Mouse (Mus musculus) ovary, adult 2 months (tissue): Measurements from ENCODE around the gene Zfp865. TPM values are rescaled to one million over a fixed set of nuclear protein-coding genes. Genes with fewer than 3 reads are reported as not detected.

Experiments used
- polyA plus RNA-seq: library from polyadenylated mRNA; depleted of rRNA; stranded (reverse); fragments of >200 nt; gene quantifications from 2 replicates; pipeline ENCODE4 v1.2.3, GENCODE M21; 2012; rRNA removed

Gene Zfp865
- 66.1 and 69.1 TPM in 2 replicates for polyA plus RNA-seq

GRCm38 (mm10) chr7:5020000-5020681 lies at the start of gene Zfp865, which contains the start of gene Ccdc106:
Gene Zfp865, plus strand, starts transcription at chr7:5020376.
Gene Ccdc106, plus strand, starts transcription at chr7:5020553.

GRCm38 (mm10) chr7:4971068-4971467 lies 49.1 kb upstream of the Zfp865 start, which contains the start of gene Sbk3:
Gene Sbk3, minus strand, starts transcription at chr7:4971168.

GRCm38 (mm10) chr7:4996003-4996895 lies 23.9 kb upstream of the Zfp865 start, which contains the start of gene Zfp579:
Gene Zfp579, minus strand, starts transcription at chr7:4996158.

GRCm38 (mm10) chr7:5014251-5015117 lies 5.7 kb upstream of the Zfp865 start, which contains the start of the genes Zfp524 and Fiz1:
Gene Zfp524, plus strand, starts transcription at chr7:5014415.
Gene Fiz1, minus strand, starts transcription at chr7:5014697.

GRCm38 (mm10) chr7:5015118-5016001 lies 4.8 kb upstream of the Zfp865 start, which contains the start of gene Gm44973:
Gene Gm44973, plus strand, starts transcription at chr7:5015496.

GRCm38 (mm10) chr7:5033818-5034217 lies 13.6 kb downstream of the Zfp865 start, which contains the start of gene 4632433K11Rik:
Gene 4632433K11Rik, plus strand, starts transcription at chr7:5034118.

GRCm38 (mm10) chr7:5038109-5038732 lies 18.0 kb downstream of the Zfp865 start, which contains the start of gene Zfp784:
Gene Zfp784, minus strand, starts transcription at chr7:5038446.

GRCm38 (mm10) chr7:5051193-5052192 lies 31.3 kb downstream of the Zfp865 start, which contains the start of gene Zfp580:
Gene Zfp580, plus strand, starts transcription at chr7:5051538.

GRCm38 (mm10) chr7:5061774-5062359 lies 41.7 kb downstream of the Zfp865 start, which contains the start of gene U2af2:
Gene U2af2, plus strand, starts transcription at chr7:5062143.

GRCm38 (mm10) chr7:5080010-5080751 lies 60.0 kb downstream of the Zfp865 start, which contains the start of gene Epn1:
Gene Epn1, plus strand, starts transcription at chr7:5080235.

Other genes with a start within 250 kb of the Zfp865 start
- 0.05 and 0.06 TPM in 2 replicates for gene Fam71e2, start 249.1 kb upstream of the Zfp865 start, polyA plus RNA-seq
- gene Il11, start 237.5 kb upstream of the Zfp865 start, polyA plus RNA-seq: 1.1 and 1.2 TPM in 2 replicates
- gene Tmem190, start 237.4 kb upstream of the Zfp865 start, polyA plus RNA-seq: not detected in 2 replicates
- 88.3 and 125 TPM in 2 replicates for gene Tmem238, start 230.7 kb upstream of the Zfp865 start, polyA plus RNA-seq
- 545 and 557 TPM in 2 replicates for gene Rpl28, start 227.5 kb upstream of the Zfp865 start, polyA plus RNA-seq
- 228 and 308 TPM in 2 replicates for gene Ube2s, start 207.8 kb upstream of the Zfp865 start, polyA plus RNA-seq
- gene Shisa7, start 175.7 kb upstream of the Zfp865 start, polyA plus RNA-seq: 2.5 and 3.9 TPM in 2 replicates
- gene Isoc2b, start 150.1 kb upstream of the Zfp865 start, polyA plus RNA-seq: 28.1 and 35.4 TPM in 2 replicates
- gene Isoc2a, start 143.2 kb upstream of the Zfp865 start, polyA plus RNA-seq: 23.7 and 25.1 TPM in 2 replicates
- gene Gm36210, start 113.9 kb upstream of the Zfp865 start, polyA plus RNA-seq: 0.44 and 0.48 TPM in 2 replicates
- gene Zfp628, start 105.2 kb upstream of the Zfp865 start, polyA plus RNA-seq: 37.7 and 42.3 TPM in 2 replicates
- 13.2 and 17.2 TPM in 2 replicates for gene Nat14, start 98.3 kb upstream of the Zfp865 start, polyA plus RNA-seq
- 13.3 and 16.0 TPM in 2 replicates for gene Ssc5d, start 94.6 kb upstream of the Zfp865 start, polyA plus RNA-seq
- 1.1 and 1.2 TPM in 2 replicates for gene Sbk2, start 56.0 kb upstream of the Zfp865 start, polyA plus RNA-seq
- 0.76 and 1.1 TPM in 2 replicates for gene Sbk3, start 49.2 kb upstream of the Zfp865 start, polyA plus RNA-seq
- gene Zfp579, start 24.2 kb upstream of the Zfp865 start, polyA plus RNA-seq: 120 and 131 TPM in 2 replicates
- 33.1 and 43.6 TPM in 2 replicates for gene Zfp524, start 6.0 kb upstream of the Zfp865 start, polyA plus RNA-seq
- 51.0 and 51.7 TPM in 2 replicates for gene Fiz1, start 5.7 kb upstream of the Zfp865 start, polyA plus RNA-seq
- not detected in 2 replicates for gene Gm44973, start 4.9 kb upstream of the Zfp865 start, polyA plus RNA-seq
- gene Ccdc106, start 177 bp downstream of the Zfp865 start, polyA plus RNA-seq: 12.0 and 14.1 TPM in 2 replicates
- not detected in 2 replicates for gene 4632433K11Rik, start 13.7 kb downstream of the Zfp865 start, polyA plus RNA-seq
- gene Zfp784, start 18.1 kb downstream of the Zfp865 start, polyA plus RNA-seq: 6.3 and 6.5 TPM in 2 replicates
- gene Zfp580, start 31.2 kb downstream of the Zfp865 start, polyA plus RNA-seq: 73.6 and 77.5 TPM in 2 replicates
- gene U2af2, start 41.8 kb downstream of the Zfp865 start, polyA plus RNA-seq: 225 and 253 TPM in 2 replicates
- 235 and 260 TPM in 2 replicates for gene Epn1, start 59.9 kb downstream of the Zfp865 start, polyA plus RNA-seq
- gene Rfpl4, start 96.6 kb downstream of the Zfp865 start, polyA plus RNA-seq: 2.3 and 4.7 TPM in 2 replicates
- gene Rasl2-9, start 105.6 kb downstream of the Zfp865 start, polyA plus RNA-seq: 0.26 and 0.66 TPM in 2 replicates
- gene Vmn1r55, start 129.3 kb downstream of the Zfp865 start, polyA plus RNA-seq: not detected in 2 replicates
- not detected in 2 replicates for gene Vmn1r56, start 176.4 kb downstream of the Zfp865 start, polyA plus RNA-seq
- gene Vmn1r57, start 198.1 kb downstream of the Zfp865 start, polyA plus RNA-seq: not detected in 2 replicates